Mouse (Mus musculus) liver, adult (tissue): Measurements from ENCODE around the gene Ccdc70.
"Not testable (repeated sequence)": the region's sequence is repeated elsewhere in the genome, so short reads cannot be mapped to it uniquely, and the experiment has no call there.

Experiments used
- GATA4 ChIP-seq: IDR thresholded peaks from 2 replicates; pipeline ENCODE4 v1.6.1; 2014; ENCODE audit warnings: mild to moderate bottlenecking, low read length; ENCODE audit not compliant: insufficient replicate concordance

Ccdc70 gene

DNA sequence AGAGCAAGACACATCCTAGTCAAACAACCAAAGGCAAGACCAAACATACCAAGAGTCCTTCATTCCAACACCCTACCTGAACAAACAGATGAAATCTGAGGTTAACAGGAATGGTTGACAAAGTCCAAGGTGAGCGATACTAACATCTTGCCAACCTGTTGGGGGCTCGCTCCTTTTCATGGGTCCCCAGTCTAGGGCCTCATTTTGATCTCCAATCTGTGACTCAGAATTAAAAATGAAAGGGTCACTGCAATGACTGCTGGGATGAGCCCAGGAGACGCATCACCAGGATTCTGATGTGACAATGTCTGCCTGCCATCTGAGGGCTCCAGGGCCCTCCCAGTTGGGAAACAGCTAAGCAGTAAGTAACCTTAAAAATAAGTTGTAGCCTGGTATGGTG lies at the start of gene Ccdc70:
Ccdc70 (plus strand) TSS at position 301 of the 400 bp plus-strand sequence.
- no peak for TF ChIP-seq GATA4

DNA sequence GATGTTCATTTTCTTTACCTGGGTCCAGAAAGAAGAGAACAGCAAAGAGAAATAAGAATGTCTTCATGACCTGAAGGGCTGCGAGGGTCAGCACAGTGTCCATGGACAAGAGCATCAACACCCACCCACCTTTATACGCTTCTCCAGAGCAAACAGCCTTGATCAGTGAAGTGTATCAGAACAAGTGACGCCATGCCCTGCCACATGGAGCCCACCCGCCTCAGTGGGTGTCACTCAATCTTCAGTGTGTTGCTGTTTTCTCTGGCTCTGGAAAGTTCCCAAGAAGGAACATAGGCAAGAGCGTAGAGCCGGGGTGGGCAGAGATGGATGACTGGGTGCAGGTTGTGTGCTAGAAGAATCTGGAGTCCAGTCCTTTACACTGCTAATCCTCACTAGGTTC lies 37.0 kb upstream of the Ccdc70 start, which contains the start of gene Defb15:
Defb15 (minus strand) TSS at position 101 of the 400 bp plus-strand sequence.
- TF ChIP-seq GATA4, result no peak

DNA sequence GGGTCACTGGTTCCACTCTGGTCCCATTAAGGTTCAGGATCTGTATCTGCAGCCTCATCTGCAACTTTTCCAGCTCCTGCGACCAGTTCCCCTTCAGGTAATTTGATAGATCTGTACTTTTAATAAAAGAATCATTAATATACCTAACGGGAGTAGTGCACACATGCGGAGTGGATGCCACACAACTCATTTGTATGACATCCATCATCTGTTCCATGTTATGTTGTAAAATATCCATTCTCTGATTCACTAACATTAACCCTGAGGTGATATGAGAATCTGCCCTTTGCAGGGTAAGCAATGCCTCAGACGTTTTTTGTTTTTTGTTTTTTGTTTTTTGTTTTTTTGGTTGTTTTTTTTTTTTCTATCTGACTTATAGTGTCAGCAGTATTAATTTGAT lies 31.5 kb upstream of the Ccdc70 start, which contains the start of gene Defb35:
Defb35 (plus strand) TSS at position 301 of the 400 bp plus-strand sequence.
- not testable (repeated sequence) for TF ChIP-seq GATA4

DNA sequence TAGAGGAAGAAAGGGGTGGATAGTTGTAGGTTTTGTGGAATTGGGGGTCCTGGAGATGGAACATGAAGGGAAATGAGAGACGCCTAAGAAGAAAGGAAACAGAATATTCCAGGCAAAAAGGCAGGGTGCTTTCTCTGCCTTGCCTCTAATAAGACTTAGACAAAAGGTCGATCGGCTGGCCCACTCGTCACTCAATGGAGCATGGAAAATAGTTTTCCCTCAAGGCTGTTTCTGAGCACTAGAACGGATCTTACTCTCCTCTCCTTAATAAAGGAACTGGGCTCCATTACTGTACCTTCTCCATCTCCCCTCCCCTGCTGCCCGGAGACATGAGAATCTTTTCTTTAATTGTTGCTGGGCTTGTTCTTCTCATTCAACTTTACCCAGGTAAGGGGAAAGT lies 23.1 kb upstream of the Ccdc70 start, which contains the start of gene Defb13:
Defb13 (plus strand) TSS at position 301 of the 400 bp plus-strand sequence.
- TF ChIP-seq GATA4, result no peak

DNA sequence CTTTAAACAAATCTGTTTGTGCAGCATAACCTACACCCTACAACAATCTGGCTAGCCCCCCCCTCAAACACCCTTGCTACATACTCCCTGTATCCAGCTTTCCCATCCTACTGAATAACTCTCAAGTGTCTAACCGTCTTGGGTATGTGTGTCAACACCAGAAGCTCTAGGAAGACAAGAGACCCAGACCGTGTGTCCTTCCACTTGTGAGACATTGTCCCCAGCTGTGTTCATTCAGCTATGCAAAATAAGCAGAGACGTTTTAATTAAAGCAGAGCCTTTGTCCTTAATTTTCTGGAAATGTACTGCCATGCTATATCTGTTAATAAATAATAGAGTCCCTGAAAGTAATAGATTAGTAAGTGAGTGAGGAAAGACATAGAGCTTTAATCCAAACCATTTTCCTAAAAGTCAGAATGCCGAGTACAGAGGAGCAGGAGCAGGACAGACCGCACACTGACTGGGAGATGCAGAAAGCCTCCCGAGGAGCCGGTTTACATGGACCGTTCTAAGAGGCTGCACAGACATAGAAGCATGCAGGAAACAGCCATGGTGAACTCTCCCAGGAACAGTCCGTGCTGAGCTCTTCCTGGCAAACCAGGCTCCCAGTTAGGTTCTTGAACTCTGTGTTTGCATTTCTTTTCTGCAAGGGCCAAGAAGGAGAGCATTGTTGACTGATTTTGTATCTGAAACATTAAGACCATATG lies 22.1 kb upstream of the Ccdc70 start:
- TF ChIP-seq GATA4, result no peak

DNA sequence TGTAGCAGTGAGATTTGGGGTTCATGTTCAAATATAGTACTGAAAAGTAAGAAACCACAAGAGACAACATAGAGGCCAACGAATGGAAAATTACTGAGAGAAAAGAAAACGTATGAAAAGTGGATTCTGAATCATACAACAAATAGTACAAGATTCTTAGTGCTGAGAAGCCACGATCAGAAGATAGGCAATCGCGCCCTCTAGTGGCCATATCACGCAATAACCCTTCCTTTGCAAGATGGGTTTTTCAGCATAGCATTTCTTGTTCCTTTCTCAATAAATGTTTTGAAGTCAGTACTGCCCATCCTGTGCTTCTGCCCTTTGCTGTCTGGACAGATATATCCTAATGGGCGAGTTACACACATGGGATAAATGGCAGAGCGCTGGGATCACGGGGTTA lies 14.3 kb upstream of the Ccdc70 start:
- no peak for TF ChIP-seq GATA4

DNA sequence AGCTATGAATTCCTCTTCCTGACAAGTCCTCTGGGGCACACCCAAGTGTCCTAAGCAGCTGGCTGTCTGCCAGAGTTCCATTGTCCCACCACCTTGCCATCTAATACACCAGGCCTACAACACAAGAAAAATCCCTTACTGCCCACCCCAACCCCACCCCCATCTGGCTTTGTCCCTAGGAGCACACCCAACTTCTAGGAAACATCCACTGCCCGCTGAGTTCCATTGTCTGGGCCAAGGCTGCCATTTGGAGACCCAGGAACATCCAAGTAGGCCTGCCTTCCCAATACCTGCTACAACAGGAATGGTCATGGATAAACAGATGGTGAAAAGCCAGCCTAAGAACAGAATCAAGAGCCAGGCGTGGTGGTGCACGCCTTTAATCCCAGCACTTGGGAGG lies 13.2 kb upstream of the Ccdc70 start:
- TF ChIP-seq GATA4, result no peak

DNA sequence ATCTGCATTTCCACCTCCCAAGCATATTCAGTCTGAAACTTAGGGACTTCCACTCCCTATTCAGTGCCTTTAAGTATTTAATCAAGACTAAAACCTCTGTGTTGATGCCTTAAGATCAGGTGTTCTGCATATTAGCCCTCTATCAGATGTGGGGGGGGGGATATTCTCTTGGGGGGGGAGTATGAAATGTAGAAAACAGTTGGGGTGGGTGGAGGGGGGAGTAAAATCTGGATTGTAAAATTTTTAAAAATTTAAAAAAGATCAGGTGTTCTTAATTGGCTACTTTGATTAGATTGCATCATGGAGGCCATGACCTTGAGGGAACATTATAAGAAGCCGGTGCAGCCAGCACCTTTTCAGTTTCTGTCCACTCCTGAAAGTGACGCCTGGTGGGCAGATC lies 11.2 kb upstream of the Ccdc70 start, which contains the start of gene Fam90a1a:
Fam90a1a (plus strand) TSS at position 301 of the 400 bp plus-strand sequence.
- no peak for TF ChIP-seq GATA4

DNA sequence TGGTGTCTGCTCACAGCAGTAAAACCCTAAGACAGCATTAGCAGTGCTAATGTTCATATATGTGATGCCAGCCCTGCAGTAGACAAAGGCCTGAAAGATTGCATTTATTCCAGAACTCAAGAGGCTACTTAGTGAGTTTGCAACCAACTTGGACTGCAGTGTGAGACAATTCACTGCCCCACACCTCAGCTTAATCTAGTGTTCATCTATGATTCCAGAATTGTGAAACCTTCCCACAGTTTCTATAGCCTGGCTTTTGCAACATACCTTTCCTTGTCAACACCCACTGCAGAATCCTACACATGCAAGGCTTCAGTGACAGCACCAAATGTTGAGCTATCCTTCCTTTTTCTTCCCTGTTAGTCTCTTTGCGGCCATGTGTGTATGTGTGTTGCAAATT lies 2.9 kb upstream of the Ccdc70 start:
- TF ChIP-seq GATA4, result no peak

DNA sequence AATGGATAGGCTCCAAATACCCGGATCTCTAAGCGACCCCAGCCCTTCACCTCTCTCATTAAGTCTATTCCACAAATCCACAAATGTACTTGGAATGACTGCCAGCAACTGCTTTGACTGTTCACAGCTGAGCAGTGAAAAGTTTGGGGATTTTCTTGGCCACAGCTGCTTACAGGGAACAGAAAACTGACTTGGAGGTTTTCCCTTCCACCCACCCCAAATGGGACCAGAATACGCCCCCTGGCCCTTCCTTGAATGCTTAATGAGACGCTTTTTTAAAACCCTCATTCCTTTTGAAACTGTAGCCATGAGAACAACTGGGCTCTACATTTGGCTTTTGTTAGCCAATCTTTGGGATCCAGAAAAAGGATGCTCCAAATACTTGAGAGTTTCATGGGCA lies 8.6 kb downstream of the Ccdc70 start:
- no peak for TF ChIP-seq GATA4

DNA sequence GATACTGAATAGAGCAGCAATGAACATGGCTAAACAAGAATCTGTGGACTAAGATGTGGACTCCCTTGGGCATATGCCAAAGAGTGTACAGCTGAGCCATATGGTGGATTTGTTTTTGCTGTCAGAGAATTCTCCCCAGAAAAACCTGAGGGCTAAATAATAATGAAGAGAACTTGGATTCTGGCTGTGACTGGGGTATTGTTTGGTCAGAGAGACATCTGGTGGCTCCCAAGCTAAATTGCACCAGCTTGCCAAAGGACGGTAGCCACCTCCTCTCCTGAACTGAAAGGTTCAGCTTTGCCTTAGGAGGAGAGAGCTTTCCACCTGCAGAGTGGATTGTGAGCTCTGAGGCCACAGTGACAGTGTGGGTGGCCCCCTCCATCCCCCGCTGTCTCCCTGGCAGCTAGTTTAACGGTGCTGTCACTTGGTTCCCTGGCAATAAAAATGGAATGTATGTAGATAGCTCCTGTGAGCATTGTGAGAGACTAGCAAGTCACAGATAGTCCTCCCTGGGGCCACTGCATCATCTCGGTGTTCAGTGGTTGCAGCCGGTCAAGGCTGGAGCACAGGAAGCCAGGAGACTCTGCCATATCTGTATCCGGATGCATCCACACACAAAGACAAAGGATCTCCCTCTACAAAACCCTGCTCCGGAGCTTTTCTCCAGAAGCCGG lies 12.2 kb downstream of the Ccdc70 start:
- no peak for TF ChIP-seq GATA4

DNA sequence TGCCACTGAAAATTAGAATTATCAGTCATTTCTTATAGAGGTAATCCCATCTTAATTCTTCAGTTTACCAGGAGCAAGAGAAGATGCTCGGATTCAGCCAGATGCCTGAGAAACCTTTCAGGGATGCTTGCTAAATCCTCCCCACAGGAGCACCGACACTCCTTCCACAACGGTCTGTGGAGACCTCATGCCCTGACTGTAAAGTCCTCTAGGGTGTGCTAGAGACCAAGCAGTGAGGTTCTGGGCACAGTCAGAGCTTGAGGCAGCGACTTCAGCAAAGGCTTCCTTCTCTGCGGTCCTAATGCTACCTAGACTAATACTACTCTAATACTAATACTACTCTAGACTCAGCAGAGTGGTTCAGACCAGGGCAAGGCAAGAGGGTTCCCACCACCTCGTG lies 22.6 kb downstream of the Ccdc70 start:
- TF ChIP-seq GATA4, result no peak

DNA sequence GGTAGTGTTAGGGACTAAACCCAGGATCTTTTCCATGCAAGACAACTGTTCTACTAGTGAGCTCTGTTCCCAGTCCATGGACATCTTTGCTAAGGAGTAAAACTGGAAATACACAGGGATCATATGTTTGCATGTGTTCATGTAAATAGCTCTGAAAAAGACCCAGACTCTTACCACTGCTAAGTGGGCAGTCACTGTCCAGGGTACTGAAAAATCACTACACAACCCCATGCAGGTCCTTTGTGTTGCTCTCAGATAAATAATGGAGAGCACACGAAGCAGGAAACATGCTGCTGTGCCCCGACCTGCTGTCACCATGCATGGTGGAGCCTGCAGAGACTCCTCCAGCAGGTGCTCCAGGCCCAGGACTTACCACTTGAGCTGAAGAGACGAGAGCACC lies 25.6 kb downstream of the Ccdc70 start:
- TF ChIP-seq GATA4, result no peak

DNA sequence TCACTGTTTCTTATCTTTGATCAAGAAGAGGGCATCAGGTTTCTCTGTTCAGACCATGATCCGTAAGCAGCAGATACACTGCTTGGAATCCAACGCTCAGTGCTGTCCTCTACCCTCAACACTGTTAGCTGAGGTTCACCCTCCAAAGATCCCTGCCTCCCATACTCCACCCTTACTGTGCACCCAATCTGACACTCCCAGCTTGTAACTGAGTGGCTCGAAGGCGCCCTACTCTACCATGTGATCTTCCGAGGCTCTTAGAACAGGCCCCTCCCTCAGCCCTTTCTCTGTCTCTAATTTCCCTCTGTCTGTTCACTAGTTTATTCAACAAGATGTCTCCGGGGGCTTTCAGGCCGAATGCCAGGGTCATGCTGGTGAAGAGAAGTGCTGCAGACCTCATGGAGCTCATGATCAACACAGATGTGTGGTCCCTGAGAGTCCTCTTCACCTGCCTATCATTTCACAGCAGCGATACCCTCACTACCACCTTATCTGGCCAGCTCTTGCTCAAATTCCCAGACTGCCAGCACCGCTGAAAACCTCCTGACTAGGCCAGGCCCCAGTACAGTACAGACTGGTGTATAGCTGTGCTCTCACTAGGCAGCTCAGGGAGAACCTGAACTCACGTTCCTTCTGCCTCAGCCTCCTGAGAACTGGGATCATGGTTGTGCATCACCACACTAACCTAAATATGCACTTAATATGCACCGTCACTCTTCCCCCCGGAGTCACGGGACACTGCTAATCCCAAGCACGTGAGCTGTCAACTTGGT lies 35.4 kb downstream of the Ccdc70 start:
- no peak for TF ChIP-seq GATA4

DNA sequence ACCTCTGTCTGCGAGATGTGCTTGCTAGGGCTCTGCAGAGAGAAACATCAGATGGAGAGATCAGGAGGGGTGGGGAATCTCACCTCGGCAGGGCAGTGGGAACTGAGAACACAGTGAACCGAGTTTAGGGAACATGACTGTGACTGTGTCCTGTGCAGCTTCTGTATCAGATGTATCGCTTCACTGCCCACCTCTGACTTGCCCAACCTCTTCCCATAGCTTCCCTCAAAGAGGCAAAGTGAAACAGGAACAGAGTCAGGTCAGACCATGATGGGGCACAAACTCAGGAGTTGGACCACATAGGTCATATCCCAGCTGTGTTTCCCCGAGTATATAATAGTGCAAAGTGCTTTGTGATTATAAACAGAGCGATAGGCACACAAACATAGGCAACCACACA lies 36.8 kb downstream of the Ccdc70 start:
- no peak for TF ChIP-seq GATA4

DNA sequence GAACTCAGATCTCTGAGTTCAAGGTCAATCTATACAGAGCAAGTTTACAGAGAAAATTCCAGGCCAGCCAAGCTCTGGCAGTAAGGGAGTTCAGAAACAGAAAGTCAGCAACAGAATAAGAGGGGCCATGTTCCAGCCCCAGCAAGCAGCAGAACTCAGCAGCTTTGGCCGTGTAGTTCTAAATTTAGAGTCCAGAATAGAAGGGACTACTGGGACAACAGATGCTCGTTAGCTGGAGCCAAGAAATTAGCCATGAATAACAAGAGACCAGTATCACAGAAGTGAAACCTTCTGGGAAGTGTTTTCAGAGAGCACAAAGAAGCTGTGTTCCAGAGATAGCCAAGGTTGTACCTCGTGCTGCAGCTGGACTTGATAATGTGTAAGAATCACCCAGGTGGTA lies 39.8 kb downstream of the Ccdc70 start:
- TF ChIP-seq GATA4, result no peak
